Mouse (Mus musculus): ENCODE measurements at regions not wholly inside any gene's neighbourhood (a gene's known extent, or its start where the extent isn't known, plus 50 kb on each side); places are given as distances from the start of the nearest gene placed in this dataset.

- no peak for DNase-seq
Observed at GRCm38 (mm10) chr13:102397411-102397810, 295.9 kb upstream of the Cd180 start.

DNA sequence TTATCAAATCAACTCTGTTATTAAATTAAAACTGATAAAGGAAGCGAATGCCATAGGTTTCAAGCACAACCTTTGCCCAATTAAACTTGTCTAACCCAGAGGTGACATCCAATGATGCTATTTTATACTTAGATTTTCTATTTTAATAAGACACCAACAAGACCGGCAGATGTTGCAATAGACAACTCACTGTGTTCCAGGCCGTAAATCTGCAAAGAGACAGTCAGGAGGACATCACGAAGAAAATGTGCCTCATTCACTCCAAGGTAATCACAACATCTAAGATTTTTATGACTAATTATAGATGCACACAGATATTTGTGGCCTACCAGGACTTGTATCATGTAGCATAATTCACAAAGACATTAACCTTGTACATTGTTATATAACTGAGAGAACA, 281.5 kb upstream of the Cd180 start:
- no peak for DNase-seq

GRCm38 (mm10) chr13:102434372-102434954, 258.9 kb upstream of the Cd180 start:
- DNase-seq, result no peak

GRCm38 (mm10) chr13:102442676-102443075, 250.7 kb upstream of the Cd180 start:
- DNase-seq, result no peak

GRCm38 (mm10) chr13:102447310-102447709, 246.0 kb upstream of the Cd180 start:
- DNase-seq, result no peak

GRCm38 (mm10) chr13:102449416-102450121, 243.8 kb upstream of the Cd180 start:
- no peak for DNase-seq

DNA sequence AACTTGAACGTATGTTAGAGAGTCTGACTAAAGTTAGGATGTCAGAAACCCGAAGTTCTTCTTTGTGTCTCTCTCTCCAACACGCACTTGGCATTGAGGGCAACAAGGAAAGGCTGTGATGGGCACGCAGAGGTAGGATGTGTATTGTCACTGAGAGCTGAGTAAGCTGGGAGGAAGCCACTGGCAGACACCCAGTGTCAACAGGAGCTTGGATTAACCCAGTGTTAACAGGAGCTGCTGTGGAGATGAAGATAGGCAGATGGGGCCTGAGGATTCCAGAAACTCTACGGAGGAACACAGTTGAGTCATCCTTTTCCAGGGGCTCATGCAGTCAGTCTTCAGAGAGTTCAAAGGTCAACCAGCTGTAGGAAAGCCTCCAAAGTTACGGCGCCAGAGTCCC, 242.2 kb upstream of the Cd180 start:
- DNase-seq, result no peak

GRCm38 (mm10) chr13:102458711-102459110, 234.6 kb upstream of the Cd180 start:
- DNase-seq, result no peak

DNA sequence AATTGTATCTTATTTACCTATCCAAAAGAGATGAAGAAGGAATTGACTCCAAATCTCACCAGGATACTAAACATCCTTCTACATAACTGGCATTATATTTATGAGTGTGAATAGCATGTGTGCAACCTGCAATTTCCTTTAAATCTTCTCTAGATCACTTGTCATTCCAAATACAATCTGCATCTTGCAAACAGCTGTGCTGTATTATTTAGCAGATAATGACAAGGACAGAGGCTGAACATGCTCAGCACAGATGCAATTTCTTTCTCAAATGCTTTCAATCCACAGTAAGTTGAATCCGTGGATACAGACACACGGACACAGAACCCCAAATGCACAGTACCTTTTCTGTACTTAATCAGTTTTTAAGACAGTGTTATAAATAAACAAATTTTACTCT, 229.4 kb upstream of the Cd180 start:
- no peak for DNase-seq

DNA sequence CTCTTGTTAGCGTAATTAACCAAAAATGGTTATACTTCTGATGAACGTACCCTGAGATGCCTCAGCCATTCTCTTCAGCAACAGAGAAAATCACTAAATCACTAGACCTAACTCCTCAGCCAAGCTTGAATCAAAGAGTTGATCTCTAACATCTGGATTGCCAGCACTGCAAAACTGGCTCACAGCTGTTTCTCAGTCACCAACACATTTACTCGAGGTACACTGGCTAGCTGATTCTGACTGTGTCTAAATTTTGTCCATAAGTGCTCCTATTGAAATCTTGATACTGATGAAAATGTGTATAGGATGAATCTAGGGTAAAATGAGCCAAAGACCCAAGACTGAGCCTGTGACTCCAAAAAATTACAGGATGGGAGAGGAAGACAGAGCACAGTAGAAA, 211.5 kb upstream of the Cd180 start:
- DNase-seq, result no peak

DNA sequence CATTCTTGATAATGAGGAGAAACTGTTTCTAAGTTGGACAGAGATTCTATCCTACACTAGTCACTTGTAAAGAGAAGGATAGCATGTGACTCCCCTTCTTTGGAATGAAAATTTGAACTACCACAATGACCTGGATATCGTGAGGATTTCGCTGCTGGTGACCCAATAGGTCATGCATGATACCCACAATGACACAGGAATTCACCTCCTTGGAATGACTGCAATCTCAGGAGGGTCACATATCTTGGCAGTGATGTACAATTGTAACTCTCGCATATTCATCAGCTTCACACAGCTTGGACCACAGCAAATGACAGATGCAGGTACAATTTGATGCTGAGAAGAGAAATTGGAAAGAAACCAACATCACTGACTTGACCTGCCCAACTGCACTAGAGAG, 210.9 kb upstream of the Cd180 start:
- DNase-seq, result no peak

GRCm38 (mm10) chr13:102487416-102488097, 205.8 kb upstream of the Cd180 start:
- no peak for DNase-seq

DNA sequence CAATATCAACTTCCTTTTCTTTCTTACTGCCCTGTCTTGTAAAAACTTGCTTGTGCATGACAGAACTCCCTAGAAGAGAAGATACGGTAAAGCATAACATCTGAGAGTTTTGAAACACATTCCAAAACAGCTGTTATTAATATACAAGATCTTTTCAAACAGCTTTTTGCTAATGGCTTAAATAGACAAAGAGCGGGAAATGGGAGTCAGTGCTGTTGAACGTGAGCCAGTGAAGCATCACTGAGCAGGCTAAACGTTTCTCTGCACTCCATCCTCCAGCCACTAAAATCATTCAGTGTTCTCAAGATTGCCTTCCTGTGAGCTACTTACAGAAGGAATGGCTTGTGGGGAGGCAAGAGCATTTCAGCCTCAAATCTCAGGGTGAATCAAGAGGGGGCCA, 202.0 kb upstream of the Cd180 start:
- no peak for DNase-seq

DNA sequence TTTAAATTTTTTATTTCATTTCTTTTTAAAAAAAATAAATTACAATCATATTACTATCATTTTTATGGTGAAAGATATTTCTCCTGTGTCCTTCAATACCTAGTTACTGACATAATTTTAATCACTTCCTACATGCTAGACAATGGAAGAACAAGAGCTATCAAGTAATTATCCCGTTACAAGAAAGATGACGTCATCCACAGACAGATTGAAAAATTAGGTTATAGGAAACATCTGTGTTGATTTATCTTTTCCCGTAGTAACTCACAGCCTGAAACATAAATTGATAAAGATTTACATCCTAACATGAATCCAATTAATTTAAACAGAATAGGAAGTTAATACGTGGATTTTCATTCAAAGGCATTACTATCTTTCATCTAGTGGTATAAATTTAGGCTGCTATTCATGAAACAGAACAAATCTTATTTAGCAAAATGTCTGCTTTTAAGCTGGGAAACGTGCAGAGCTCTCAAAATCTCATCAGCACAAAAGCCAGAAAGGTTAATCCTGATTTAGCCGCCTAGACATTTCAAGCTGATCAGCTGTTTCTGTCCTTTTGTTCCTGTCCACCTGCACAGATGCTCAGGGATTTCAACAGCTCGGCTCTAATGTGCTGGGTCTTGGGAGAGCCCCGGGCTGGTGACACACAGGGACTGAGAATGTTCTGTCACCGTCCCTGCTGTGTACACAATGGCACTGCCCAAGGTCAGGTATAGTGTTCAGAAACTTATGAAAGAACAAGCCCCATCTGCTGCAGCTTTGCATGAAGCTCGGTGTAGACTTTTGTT, 189.0 kb upstream of the Cd180 start:
- DNase-seq, result peak; percentile 10

GRCm38 (mm10) chr13:102507226-102507625, 186.1 kb upstream of the Cd180 start:
- DNase-seq, result no peak

DNA sequence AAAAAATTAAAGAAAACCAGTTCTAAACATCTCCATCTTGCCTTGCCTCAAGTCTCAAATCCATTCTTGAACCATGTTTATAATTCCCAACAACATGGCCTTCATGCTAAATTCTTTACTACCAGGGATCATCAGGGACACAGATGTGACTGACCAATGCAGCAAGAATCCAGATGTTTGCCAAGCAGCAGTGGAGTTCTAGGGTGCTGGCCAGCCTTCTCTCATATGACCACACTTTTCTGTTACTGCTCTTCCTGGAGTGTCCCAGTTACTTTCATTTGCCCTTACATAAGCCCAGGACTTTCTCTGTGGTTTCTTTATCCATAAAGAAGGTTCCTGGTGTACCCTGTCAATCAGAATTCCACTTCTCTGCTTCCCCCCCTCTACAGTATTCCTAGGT, 185.4 kb upstream of the Cd180 start:
- DNase-seq, result no peak

- no peak for DNase-seq
Observed at GRCm38 (mm10) chr13:102510733-102511279, 182.6 kb upstream of the Cd180 start.

- DNase-seq, result no peak
Observed at GRCm38 (mm10) chr13:102518169-102518882, 175.0 kb upstream of the Cd180 start.

- DNase-seq, result no peak
Observed at GRCm38 (mm10) chr13:102521427-102521826, 171.9 kb upstream of the Cd180 start.

DNA sequence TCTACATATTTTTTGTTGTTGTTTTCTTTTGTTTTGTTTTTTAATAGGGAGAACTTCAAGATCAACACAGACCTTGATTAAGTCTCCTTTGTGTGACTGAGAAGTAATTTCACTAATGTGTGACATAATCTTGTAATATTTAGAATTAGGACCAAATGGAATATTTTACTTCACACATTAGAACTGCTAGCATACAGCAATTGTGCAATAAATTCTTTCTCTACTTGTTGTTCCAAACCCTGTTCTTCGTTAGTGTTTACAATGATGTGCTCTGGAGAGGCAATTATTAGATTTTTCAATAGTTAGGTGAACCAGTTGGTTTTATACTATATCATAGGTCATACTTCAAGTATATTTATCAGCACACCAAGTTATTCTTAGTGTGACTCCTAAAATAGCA, 171.3 kb upstream of the Cd180 start:
- DNase-seq, result no peak

GRCm38 (mm10) chr13:102526621-102527140, 166.7 kb upstream of the Cd180 start:
- no peak for DNase-seq

DNA sequence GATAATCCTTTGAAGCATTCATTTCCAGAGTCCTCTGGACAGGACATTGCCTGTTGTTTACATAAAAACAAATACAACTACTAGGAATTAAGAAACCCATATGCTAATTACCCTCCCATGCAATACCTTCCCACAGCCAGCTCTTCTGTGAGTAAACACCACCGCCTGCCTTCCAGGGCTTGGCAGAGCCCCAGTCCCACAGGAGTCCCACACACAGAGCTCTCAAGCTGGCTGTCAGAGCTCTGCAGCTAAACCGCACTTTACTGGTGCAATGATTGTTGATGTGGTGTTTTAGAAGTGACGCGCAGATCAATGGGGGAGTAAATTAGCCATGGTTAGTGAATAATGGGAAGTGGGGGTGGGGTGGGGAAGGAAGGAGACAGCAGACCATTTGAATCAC, 159.6 kb upstream of the Cd180 start:
- DNase-seq, result no peak
